Mouse (Mus musculus) T-cell, adult 2 months (primary cell): ENCODE data around the gene Dclk1.

ENCODE experiments used
- DNase-seq: peaks from one replicate; pipeline ENCODE4 v3.0.0; 2022; ENCODE audit warnings: low spot score

Gene Dclk1

GRCm38 (mm10) chr3:55587972-55588946 is 346.1 kb downstream of the Dclk1 start:
- no peak for DNase-seq
